Mouse (Mus musculus) forebrain, embryonic 12.5 days (tissue): Measurements from ENCODE around the gene Zfp652. TPM values are rescaled to one million over a fixed set of nuclear protein-coding genes. Genes with fewer than 3 reads are reported as not detected.

Experiments
- ATAC-seq: fragments of 200-750 bp; cut with Nextera tagmentation; 2 replicates; pipeline ENCODE4 v1.8.0; 2017; ENCODE audit warnings: moderate TSS enrichment; ENCODE audit not compliant: low FRiP score
- H3K27ac ChIP-seq: fragments of 300-500 bp; sonication (generic); 2 replicates; pipeline ENCODE4 v1.5.1; 2016; ENCODE audit warnings: mild to moderate bottlenecking
- H3K27me3 ChIP-seq: fragments of 300-500 bp; sonication (generic); 2 replicates; pipeline ENCODE4 v1.6.1; 2016; ENCODE audit warnings: mild to moderate bottlenecking
- H3K36me3 ChIP-seq: fragments of 300-500 bp; sonication (generic); replicated peaks from 2 replicates; pipeline ENCODE4 v1.6.1; 2016; ENCODE audit warnings: mild to moderate bottlenecking
- H3K4me1 ChIP-seq: fragments of 300-500 bp; sonication (generic); 2 replicates; pipeline ENCODE4 v1.6.1; 2016
- H3K4me2 ChIP-seq: fragments of 300-500 bp; sonication (generic); 2 replicates; pipeline ENCODE4 v1.6.1; 2016; ENCODE audit warnings: mild to moderate bottlenecking, moderate library complexity
- H3K4me3 ChIP-seq: fragments of 300-500 bp; sonication (generic); replicated peaks from 2 replicates; pipeline ENCODE4 v1.5.1; 2016; ENCODE audit warnings: mild to moderate bottlenecking
- H3K9ac ChIP-seq: fragments of 300-500 bp; sonication (generic); 2 replicates; pipeline ENCODE4 v1.6.1; 2016; ENCODE audit warnings: mild to moderate bottlenecking
- H3K9me3 ChIP-seq: fragments of 300-500 bp; sonication (generic); 2 replicates; pipeline ENCODE4 v1.6.1; 2016
- WGBS: fragments of 180-500 bp; shearing (Covaris S2); methylation state at CpG from one replicate; pipeline ENCODE4 v1.1.7; 2016; 5-methylcytosine and 5-hydroxymethylcytosine counted together
- polyA plus RNA-seq: library from polyadenylated mRNA; unstranded; fragments of >200 nt; fragmentation: Nextera tagmentation; extraction: Ambion mirVana; gene quantifications from 2 replicates; pipeline ENCODE4 v1.2.1, GENCODE M21; 2016

Zfp652 gene
- polyA plus RNA-seq, 1 experiment from 2014 or later: 27.6 TPM

GRCm38 (mm10) chr11:95688515-95688914 lies 24.0 kb upstream of the Zfp652 start:
- Histone ChIP-seq H3K4me3 (no peak overlapping the region), H3K9me3 (no peaks in the 10 kb centered on the region), H3K27me3 (no peaks in the 10 kb centered on the region), H3K27ac (no peak overlapping the region), H3K4me1 (no peaks in the 10 kb centered on the region), H3K4me2 (no peak overlapping the region), H3K36me3 (no peaks in the 10 kb centered on the region), H3K9ac (no peak overlapping the region)
- 85% methylated on average over 6 of the region's 6 CpGs for WGBS
- no peak for ATAC-seq

GRCm38 (mm10) chr11:95688981-95689380 lies 23.5 kb upstream of the Zfp652 start:
- H3K27me3 ChIP-seq: no peaks in the 10 kb centered on the region
- H3K4me1 ChIP-seq: no peaks in the 10 kb centered on the region
- no peaks in the 10 kb centered on the region for H3K9me3 ChIP-seq
- no peak overlapping the region for H3K4me3 ChIP-seq
- no peak for ATAC-seq
- no peak overlapping the region for H3K4me2 ChIP-seq
- H3K9ac ChIP-seq: no peak overlapping the region
- H3K36me3 ChIP-seq: no peaks in the 10 kb centered on the region
- 81% methylated on average over 7 of the region's 7 CpGs for WGBS
- no peak overlapping the region for H3K27ac ChIP-seq

DNA sequence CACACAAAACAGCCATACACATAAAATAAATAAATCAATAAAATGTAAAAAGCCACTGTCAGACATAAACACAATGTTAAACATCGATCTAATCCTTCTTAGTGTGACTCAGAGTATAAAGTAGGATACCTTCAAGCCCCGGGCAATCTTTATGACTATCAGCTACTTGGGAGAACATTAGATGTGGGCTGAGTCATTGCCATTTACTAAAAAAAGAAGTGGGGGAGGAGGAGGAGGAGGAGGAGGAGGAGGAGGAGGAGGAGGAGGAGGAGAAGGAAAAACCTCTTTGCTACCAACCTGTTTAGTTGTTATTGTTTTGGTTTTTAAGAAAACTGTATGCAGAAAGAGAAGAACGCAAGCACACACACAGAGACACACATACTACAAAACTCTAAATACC lies 22.9 kb upstream of the Zfp652 start:
- Histone ChIP-seq H3K4me2 (no peak overlapping the region), H3K4me3 (no peak overlapping the region), H3K9me3 (no peaks in the 10 kb centered on the region), H3K27ac (no peak overlapping the region), H3K4me1 (no peaks in the 10 kb centered on the region), H3K36me3 (no peaks in the 10 kb centered on the region), H3K27me3 (no peaks in the 10 kb centered on the region), H3K9ac (no peak overlapping the region)
- WGBS: 93% methylated on average over 3 of the region's 3 CpGs
- ATAC-seq: no peak

GRCm38 (mm10) chr11:95698541-95698940 lies 13.9 kb upstream of the Zfp652 start:
- Histone ChIP-seq H3K4me3 (no peak overlapping the region), H3K4me2 (no peak overlapping the region), H3K9ac (no peak overlapping the region), H3K9me3 (no peaks in the 10 kb centered on the region), H3K4me1 (no peaks in the 10 kb centered on the region), H3K27ac (no peak overlapping the region), H3K36me3 (no peaks in the 10 kb centered on the region), H3K27me3 (no peaks in the 10 kb centered on the region)
- no peak for ATAC-seq
- 84% methylated on average over 5 of the region's 5 CpGs for WGBS

DNA sequence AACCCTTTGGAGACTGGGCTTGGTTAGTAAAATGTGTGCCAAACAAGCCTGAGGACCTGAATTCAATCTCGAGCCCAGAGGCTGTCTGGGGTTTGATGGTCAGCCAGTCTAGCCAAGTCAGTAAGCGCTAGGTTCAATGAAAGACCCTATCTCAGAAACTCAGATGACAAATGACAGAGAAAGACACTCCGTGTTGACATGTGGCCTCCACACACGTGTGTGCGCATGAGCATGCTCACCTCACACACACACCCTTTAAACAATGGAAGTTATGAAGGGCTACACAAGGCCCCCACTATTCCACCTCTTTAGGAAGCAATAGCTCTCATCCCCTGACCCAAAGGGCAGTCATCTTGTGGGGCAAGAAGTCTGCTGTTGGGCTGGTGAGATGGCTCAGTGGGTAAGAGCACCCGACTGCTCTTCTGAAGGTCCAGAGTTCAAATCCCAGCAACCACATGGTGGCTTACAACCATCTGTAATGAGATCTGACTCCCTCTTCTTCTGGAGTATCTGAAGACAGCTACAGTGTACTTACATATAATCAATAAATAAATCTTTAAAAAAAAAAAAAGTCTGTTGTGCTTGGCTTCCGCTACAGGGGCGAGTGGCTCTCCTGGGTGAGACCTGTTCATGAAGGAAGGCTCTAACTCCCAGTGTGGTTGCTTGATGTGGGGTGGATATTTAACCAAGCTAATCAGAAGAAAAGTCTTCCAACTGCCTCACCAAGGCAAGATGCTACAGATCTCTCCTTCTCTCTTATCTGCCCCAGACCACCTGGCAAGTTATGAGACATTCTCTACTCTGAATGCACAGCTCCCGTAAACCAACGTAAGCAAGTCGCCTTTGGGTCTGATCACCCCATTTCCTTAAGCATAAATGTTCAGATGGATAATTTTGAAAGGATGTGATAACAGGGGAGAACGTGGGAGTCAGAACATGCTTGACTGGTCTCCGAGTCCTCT lies 11.4 kb upstream of the Zfp652 start:
- H3K4me1 ChIP-seq: no peaks in the 10 kb centered on the region
- H3K4me2 ChIP-seq: no peak overlapping the region
- WGBS: 93% methylated on average over 13 of the region's 13 CpGs
- H3K9ac ChIP-seq: no peak overlapping the region
- no peaks in the 10 kb centered on the region for H3K9me3 ChIP-seq
- H3K27ac ChIP-seq: no peak overlapping the region
- no peak for ATAC-seq
- H3K27me3 ChIP-seq: no peaks in the 10 kb centered on the region
- no peaks in the 10 kb centered on the region for H3K36me3 ChIP-seq
- no peak overlapping the region for H3K4me3 ChIP-seq

DNA sequence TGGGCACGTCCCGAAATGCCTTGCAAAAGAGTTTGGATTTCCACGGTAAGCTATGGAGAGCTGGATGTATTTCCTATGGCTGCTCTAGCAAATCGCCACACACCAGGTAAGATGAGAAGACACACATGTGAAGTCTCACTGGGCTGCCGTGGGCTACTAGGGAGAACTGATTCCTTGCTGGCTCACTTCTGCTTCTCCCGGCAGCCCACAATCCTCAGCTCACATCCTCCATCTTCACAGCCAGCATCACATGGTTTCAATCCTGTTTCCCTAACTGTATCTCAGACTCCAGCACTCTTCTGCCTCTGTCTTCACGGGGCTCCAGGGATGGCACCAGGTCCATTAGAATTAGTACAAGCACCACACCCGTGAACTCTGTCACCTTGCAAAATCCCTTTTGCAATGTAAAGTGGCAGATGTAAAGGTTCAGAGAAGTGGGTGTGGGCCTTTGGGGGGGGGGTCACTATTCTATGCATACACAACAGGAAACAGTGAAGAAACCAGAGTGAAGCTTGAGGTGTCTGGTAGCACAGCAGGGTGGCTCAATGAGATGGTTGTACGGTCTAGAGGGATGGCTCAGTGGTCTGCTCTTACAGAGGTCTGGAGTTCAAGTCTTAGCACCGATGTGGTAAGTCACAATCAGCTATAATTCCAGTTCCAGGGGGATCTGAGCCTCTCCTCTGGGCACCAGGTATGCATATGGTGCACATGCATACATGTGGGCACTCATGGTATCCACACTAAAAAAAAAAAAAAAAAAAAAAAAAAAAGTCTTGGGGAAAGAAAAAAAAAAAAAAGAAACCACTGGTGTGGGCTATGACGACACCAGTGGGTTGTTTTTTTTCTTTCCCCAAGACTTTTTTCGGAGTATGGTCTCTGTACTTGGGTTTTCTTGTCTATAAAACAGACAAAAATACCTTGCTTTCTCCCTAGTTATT lies 8.2 kb upstream of the Zfp652 start:
- Histone ChIP-seq H3K4me3 (no peak overlapping the region), H3K36me3 (no peaks in the 10 kb centered on the region), H3K27ac (no peak overlapping the region), H3K4me1 (no peaks in the 10 kb centered on the region; the same call in 1 of the 2 replicates), H3K9me3 (no peaks in the 10 kb centered on the region), H3K27me3 (no peaks in the 10 kb centered on the region), H3K4me2 (no peak overlapping the region), H3K9ac (no peak overlapping the region)
- 93% methylated on average over 12 of the region's 12 CpGs for WGBS
- ATAC-seq: no peak

GRCm38 (mm10) chr11:95704970-95705330 lies 7.5 kb upstream of the Zfp652 start:
- 79% methylated on average over 4 of the region's 4 CpGs for WGBS
- no peak overlapping the region for H3K27ac ChIP-seq
- H3K9me3 ChIP-seq: no peaks in the 10 kb centered on the region
- H3K4me3 ChIP-seq: no peak overlapping the region
- no peaks in the 10 kb centered on the region; the same call in 1 of the 2 replicates for H3K4me1 ChIP-seq
- no peak for ATAC-seq
- no peaks in the 10 kb centered on the region for H3K27me3 ChIP-seq
- H3K36me3 ChIP-seq: no peaks in the 10 kb centered on the region
- no peak overlapping the region for H3K9ac ChIP-seq
- H3K4me2 ChIP-seq: no peak overlapping the region

GRCm38 (mm10) chr11:95709534-95710040 lies 2.9 kb upstream of the Zfp652 start:
- Histone ChIP-seq H3K4me2 (no peak overlapping the region), H3K27ac (no peak overlapping the region), H3K9ac (no peak overlapping the region), H3K27me3 (no peaks in the 10 kb centered on the region), H3K36me3 (no peaks in the 10 kb centered on the region), H3K4me1 (peaks cover 11% of the 10 kb centered on the region), H3K9me3 (no peaks in the 10 kb centered on the region), H3K4me3 (no peak overlapping the region)
- ATAC-seq: no peak
- 95% methylated on average over 6 of the region's 6 CpGs for WGBS

- Histone ChIP-seq H3K4me2 (no peak overlapping the region), H3K27me3 (no peaks in the 10 kb centered on the region), H3K9ac (no peak overlapping the region), H3K27ac (no peak overlapping the region), H3K4me1 (peaks cover 20% of the 10 kb centered on the region), H3K4me3 (no peak overlapping the region), H3K36me3 (no peaks in the 10 kb centered on the region), H3K9me3 (no peaks in the 10 kb centered on the region)
- 83% methylated on average over 7 of the region's 7 CpGs for WGBS
- no peak for ATAC-seq
These were observed 2.0 kb upstream of the Zfp652 start for GRCm38 (mm10) chr11:95710478-95710877.

DNA sequence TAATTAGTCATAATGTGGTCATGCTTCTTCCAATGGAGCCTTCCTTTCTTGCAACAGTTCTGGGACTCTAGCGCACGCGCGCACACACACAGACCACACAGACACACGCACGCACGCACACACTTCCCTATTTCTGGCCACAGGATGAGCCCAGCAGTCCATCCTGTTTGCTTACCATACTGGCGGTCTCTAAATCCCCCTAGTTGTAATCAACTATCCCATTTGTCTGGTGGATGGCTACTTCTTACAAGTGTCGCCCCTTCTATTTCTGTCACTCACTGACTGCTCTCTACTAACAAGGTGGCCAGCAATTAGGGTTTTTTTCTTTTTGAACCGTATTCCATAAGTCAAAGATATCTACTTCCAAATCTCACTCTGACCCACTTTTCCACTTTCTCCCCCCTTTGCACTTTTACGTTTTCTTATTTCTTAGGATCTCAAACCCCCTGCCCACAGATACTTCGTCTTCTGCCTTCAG lies 349 bp upstream of the Zfp652 start:
- 43% methylated on average over 12 of the region's 12 CpGs for WGBS
- Histone ChIP-seq H3K27ac (peak overlapping the region; percentile 98), H3K4me1 (peaks cover 29% of the 10 kb centered on the region), H3K27me3 (no peaks in the 10 kb centered on the region), H3K4me2 (peak overlapping the region; percentile 95), H3K4me3 (peak overlapping the region; percentile 95), H3K9ac (peak overlapping the region; percentile 98), H3K36me3 (no peaks in the 10 kb centered on the region), H3K9me3 (no peaks in the 10 kb centered on the region)
- ATAC-seq: peak; percentile 18

DNA sequence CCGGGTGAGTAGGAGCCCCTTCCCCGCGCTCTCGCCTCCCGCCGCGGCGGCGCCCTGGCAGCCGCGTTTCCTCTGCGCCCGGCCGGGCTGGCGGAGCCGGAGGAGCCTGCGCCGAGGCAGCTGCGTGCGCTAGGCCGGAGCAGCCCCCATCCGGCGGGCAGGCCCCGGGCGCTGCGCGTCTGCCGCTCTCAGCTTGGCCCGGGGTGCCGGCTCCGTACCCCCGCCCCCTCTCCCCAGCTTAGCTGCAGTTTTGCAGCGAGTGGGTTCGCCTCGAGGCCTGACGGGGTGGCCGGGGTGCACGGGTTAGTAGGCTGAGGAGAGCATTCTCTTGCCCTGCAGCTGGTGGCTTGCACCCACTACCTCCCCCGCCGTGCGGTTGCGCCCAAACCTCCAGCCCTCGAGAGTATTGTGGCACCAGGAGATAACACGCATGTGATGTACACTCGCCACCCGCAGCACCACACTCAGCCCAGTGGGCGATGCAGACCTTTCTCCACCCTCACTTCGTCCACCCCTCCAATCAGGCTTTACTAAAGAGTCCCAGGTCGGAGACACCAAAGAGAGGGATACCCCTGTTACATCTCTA lies 845 bp downstream of the Zfp652 start:
- Histone ChIP-seq H3K4me1 (peaks cover 29% of the 10 kb centered on the region), H3K36me3 (no peaks in the 10 kb centered on the region), H3K4me2 (peak overlapping the region; percentile 95), H3K9ac (peak overlapping the region; percentile 98), H3K27ac (peak overlapping the region; percentile 98), H3K9me3 (no peaks in the 10 kb centered on the region), H3K4me3 (peak overlapping the region; percentile 95), H3K27me3 (no peaks in the 10 kb centered on the region)
- under 1% methylated on average over 32 of the region's 49 CpGs for WGBS
- ATAC-seq: peak; percentile 80

GRCm38 (mm10) chr11:95713811-95714241 lies 1.4 kb downstream of the Zfp652 start:
- H3K9me3 ChIP-seq: no peaks in the 10 kb centered on the region

More at GRCm38 (mm10) chr11:95713811-95714241, 1.4 kb downstream of the Zfp652 start:
- Histone ChIP-seq H3K36me3 (no peaks in the 10 kb centered on the region), H3K4me2 (peak overlapping the region; percentile 95), H3K4me3 (peak overlapping the region; percentile 95), H3K27me3 (no peaks in the 10 kb centered on the region), H3K4me1 (peaks cover 29% of the 10 kb centered on the region), H3K9ac (peak overlapping the region; percentile 98), H3K27ac (peak overlapping the region; percentile 98)
- WGBS: 1% methylated on average over 13 of the region's 13 CpGs
- ATAC-seq: no peak
